Mouse (Mus musculus) myocyte (in vitro differentiated cells): Measurements from ENCODE around the gene Slc7a5. TPM values are rescaled to one million over a fixed set of nuclear protein-coding genes. Genes with fewer than 3 reads are reported as not detected.

Experiments
- H3K27me3 ChIP-seq: one replicate; pipeline ENCODE4 v1.6.1; 2011; ENCODE audit not compliant: control insufficient read depth, insufficient read depth, insufficient read length
- H3K36me3 ChIP-seq: one replicate; pipeline ENCODE4 v1.6.1; 2011; ENCODE audit not compliant: control insufficient read depth, insufficient read depth
- H3K4me2 ChIP-seq: one replicate; pipeline ENCODE4 v1.6.1; 2011; ENCODE audit warnings: low read depth, control low read depth
- H3K4me3 ChIP-seq: one replicate; pipeline ENCODE4 v1.5.1; 2011; ENCODE audit warnings: mild to moderate bottlenecking, control low read depth, moderate library complexity
- H3K79me2 ChIP-seq: one replicate; pipeline ENCODE4 v1.6.1; 2011; ENCODE audit not compliant: control insufficient read depth, insufficient read depth
- H3ac ChIP-seq: one replicate; pipeline ENCODE4 v1.6.1; 2011; ENCODE audit not compliant: control insufficient read depth, insufficient read length
- CEBPB ChIP-seq: IDR thresholded peaks from 2 replicates; pipeline ENCODE4 v1.6.1; 2011; ENCODE audit warnings: mild to moderate bottlenecking, moderate library complexity; ENCODE audit not compliant: poor library complexity, insufficient read depth, severe bottlenecking
- E2F4 ChIP-seq: IDR thresholded peaks from one replicate; pipeline ENCODE4 v1.6.1; 2011; ENCODE audit warnings: mild to moderate bottlenecking, control low read depth, moderate library complexity; ENCODE audit not compliant: insufficient read depth
- MAX ChIP-seq: IDR thresholded peaks from one replicate; pipeline ENCODE4 v1.6.1; 2011; ENCODE audit warnings: low read depth, mild to moderate bottlenecking, control low read depth
- MYOD1 ChIP-seq, 3 experiments: IDR thresholded peaks; one replicate each; pipeline ENCODE4 v1.6.1; 2011; ENCODE audit warnings: control low read depth in 2 of 3, low read depth in 2 of 3, mild to moderate bottlenecking in 2 of 3, moderate library complexity in 1 of 3; ENCODE audit not compliant: insufficient read length in 2 of 3, control insufficient read depth in 1 of 3
- MYOG ChIP-seq, 3 experiments: IDR thresholded peaks; one replicate each; pipeline ENCODE4 v1.6.1; 2011; ENCODE audit warnings: control low read depth in 2 of 3, low read depth in 2 of 3, mild to moderate bottlenecking in 2 of 3; ENCODE audit not compliant: insufficient read length in 2 of 3, control insufficient read depth in 1 of 3, insufficient read depth in 1 of 3
- POLR2A ChIP-seq: IDR thresholded peaks from one replicate; pipeline ENCODE4 v1.6.1; 2011; ENCODE audit warnings: low read depth, mild to moderate bottlenecking, control low read depth, moderate library complexity; ENCODE audit not compliant: insufficient read length
- POLR2AphosphoS2 ChIP-seq: IDR thresholded peaks from one replicate; pipeline ENCODE4 v1.6.1; 2011; ENCODE audit warnings: low read depth, control low read depth; ENCODE audit not compliant: insufficient read length
- REST ChIP-seq: IDR thresholded peaks from one replicate; pipeline ENCODE4 v1.6.1; 2011; ENCODE audit warnings: mild to moderate bottlenecking, control low read depth, moderate library complexity; ENCODE audit not compliant: insufficient read depth, insufficient read length
- SRF ChIP-seq: IDR thresholded peaks from one replicate; pipeline ENCODE4 v1.6.1; 2011; ENCODE audit warnings: low read depth; ENCODE audit not compliant: control insufficient read depth, insufficient read length
- TCF12 ChIP-seq: IDR thresholded peaks from one replicate; pipeline ENCODE4 v1.6.1; 2011; ENCODE audit warnings: mild to moderate bottlenecking, control low read depth; ENCODE audit not compliant: poor library complexity, insufficient read depth, severe bottlenecking
- TCF3 ChIP-seq: IDR thresholded peaks from one replicate; pipeline ENCODE4 v1.6.1; 2011; ENCODE audit warnings: low read depth, control low read depth; ENCODE audit not compliant: insufficient read length
- USF1 ChIP-seq: IDR thresholded peaks from one replicate; pipeline ENCODE4 v1.6.1; 2011; ENCODE audit warnings: low read depth, mild to moderate bottlenecking, control low read depth, moderate library complexity
- polyA plus RNA-seq: library from polyadenylated mRNA; unstranded; fragments of >200 nt; fragmentation: generic; extraction: Trizol; gene quantifications from one replicate; pipeline ENCODE4 v1.2.1, GENCODE M21; 2012; ENCODE audit warnings: missing spikeins

Slc7a5 gene
- polyA plus RNA-seq, 1 experiment: 612 TPM

- Histone ChIP-seq H3ac (no peak overlapping the region), H3K36me3 (no peaks in the 10 kb centered on the region), H3K4me2 (no peak overlapping the region), H3K27me3 (no peaks in the 10 kb centered on the region), H3K4me3 (no peak overlapping the region), H3K79me2 (no peaks in the 10 kb centered on the region)
- TF ChIP-seq POLR2A: no peak
- no peak for TF ChIP-seq TCF12
These were observed 22.6 kb upstream of the Slc7a5 start for GRCm38 (mm10) chr8:121930047-121930446.

GRCm38 (mm10) chr8:121927316-121927715 lies 19.8 kb upstream of the Slc7a5 start:
- H3ac ChIP-seq: no peak overlapping the region
- no peaks in the 10 kb centered on the region for H3K79me2 ChIP-seq
- no peak for TF ChIP-seq POLR2AphosphoS2
- no peak for TF ChIP-seq CEBPB
- TF ChIP-seq TCF12: no peak
- TF ChIP-seq MYOD1 (IDR thresholded peaks at IDR 0.05; ENCODE audit: control insufficient read depth in 1 of 3, insufficient read length in 2 of 3, low read depth in 2 of 3): no peak
- TF ChIP-seq MAX: no peak
- no peak for TF ChIP-seq MYOG (IDR thresholded peaks at IDR 0.05; ENCODE audit: control insufficient read depth in 1 of 3, insufficient read depth in 1 of 3, insufficient read length in 2 of 3, low read depth in 2 of 3)
- TF ChIP-seq USF1: no peak
- no peak for TF ChIP-seq SRF
- TF ChIP-seq TCF3: no peak
- TF ChIP-seq POLR2A: no peak
- no peak for TF ChIP-seq E2F4
- TF ChIP-seq REST: no peak
- H3K36me3 ChIP-seq: no peaks in the 10 kb centered on the region
- no peak overlapping the region for H3K4me2 ChIP-seq
- no peaks in the 10 kb centered on the region for H3K27me3 ChIP-seq
- H3K4me3 ChIP-seq: no peak overlapping the region

GRCm38 (mm10) chr8:121926266-121926665 lies 18.8 kb upstream of the Slc7a5 start:
- H3K27me3 ChIP-seq: no peaks in the 10 kb centered on the region
- peak overlapping the region; percentile 45 for H3K4me2 ChIP-seq
- H3ac ChIP-seq: no peak overlapping the region
- no peaks in the 10 kb centered on the region for H3K79me2 ChIP-seq
- no peak for TF ChIP-seq TCF12
- TF ChIP-seq POLR2A: no peak
- TF ChIP-seq MYOG (IDR thresholded peaks at IDR 0.05; ENCODE audit: control insufficient read depth in 1 of 3, insufficient read depth in 1 of 3, insufficient read length in 2 of 3, low read depth in 2 of 3): no peak
- H3K36me3 ChIP-seq: no peaks in the 10 kb centered on the region
- H3K4me3 ChIP-seq: no peak overlapping the region

- Histone ChIP-seq H3K27me3 (no peaks in the 10 kb centered on the region), H3K4me2 (peak overlapping the region; percentile 45), H3ac (no peak overlapping the region), H3K4me3 (no peak overlapping the region), H3K36me3 (no peaks in the 10 kb centered on the region), H3K79me2 (no peaks in the 10 kb centered on the region)
- TF ChIP-seq TCF12: no peak
- no peak for TF ChIP-seq MAX
- no peak for TF ChIP-seq MYOG (IDR thresholded peaks at IDR 0.05; ENCODE audit: control insufficient read depth in 1 of 3, insufficient read depth in 1 of 3, insufficient read length in 2 of 3, low read depth in 2 of 3)
- TF ChIP-seq E2F4: no peak
- TF ChIP-seq POLR2A: no peak
- no peak for TF ChIP-seq USF1
- TF ChIP-seq MYOD1 (IDR thresholded peaks at IDR 0.05; ENCODE audit: control insufficient read depth in 1 of 3, insufficient read length in 2 of 3, low read depth in 2 of 3): no peak
These were observed 18.1 kb upstream of the Slc7a5 start for GRCm38 (mm10) chr8:121925624-121926023.

GRCm38 (mm10) chr8:121924681-121925080 lies 17.2 kb upstream of the Slc7a5 start:
- Histone ChIP-seq H3K27me3 (no peaks in the 10 kb centered on the region), H3K4me2 (no peak overlapping the region), H3ac (no peak overlapping the region), H3K36me3 (no peaks in the 10 kb centered on the region), H3K79me2 (no peaks in the 10 kb centered on the region), H3K4me3 (no peak overlapping the region)
- TF ChIP-seq SRF (no peak), E2F4 (no peak), POLR2AphosphoS2 (no peak), POLR2A (no peak), MAX (no peak), MYOG (IDR thresholded peaks at IDR 0.05; ENCODE audit: control insufficient read depth in 1 of 3, insufficient read depth in 1 of 3, insufficient read length in 2 of 3, low read depth in 2 of 3) (no peak), TCF3 (no peak), USF1 (no peak), REST (no peak), TCF12 (no peak), MYOD1 (IDR thresholded peaks at IDR 0.05; ENCODE audit: control insufficient read depth in 1 of 3, insufficient read length in 2 of 3, low read depth in 2 of 3) (no peak), CEBPB (no peak)
